Mouse (Mus musculus): ENCODE data around the gene 1700129C05Rik.

1700129C05Rik gene

GRCm38 (mm10) chr14:59142793-59143192, at the start of gene 1700129C05Rik:
Gene 1700129C05Rik (minus strand): TSS chr14:59142893.
- DNase-seq (ENCODE audit: extremely low read depth, low read depth, low spot score): no peak

- no peak for DNase-seq (ENCODE audit: extremely low read depth, low read depth, low spot score)
Observed at GRCm38 (mm10) chr14:59186121-59186520, 43.4 kb upstream of the 1700129C05Rik start.

- DNase-seq (ENCODE audit: extremely low read depth, low read depth, low spot score): no peak
Observed at GRCm38 (mm10) chr14:59185514-59185913, 42.8 kb upstream of the 1700129C05Rik start.

- DNase-seq (ENCODE audit: extremely low read depth, low read depth, low spot score): no peak
Observed at GRCm38 (mm10) chr14:59182732-59183131, 40.0 kb upstream of the 1700129C05Rik start.

- DNase-seq (ENCODE audit: extremely low read depth, low read depth, low spot score): no peak
Observed at GRCm38 (mm10) chr14:59178649-59179048, 36.0 kb upstream of the 1700129C05Rik start, which contains the start of gene Gm5142. Gene Gm5142 (minus strand): TSS chr14:59178749.

GRCm38 (mm10) chr14:59157016-59157698, 14.5 kb upstream of the 1700129C05Rik start:
- no peak for DNase-seq (ENCODE audit: extremely low read depth, low read depth, low spot score)

- DNase-seq (ENCODE audit: extremely low read depth, low read depth, low spot score): no peak
Observed at GRCm38 (mm10) chr14:59155589-59155988, 12.9 kb upstream of the 1700129C05Rik start.

GRCm38 (mm10) chr14:59114281-59114680, 28.4 kb downstream of the 1700129C05Rik start:
- DNase-seq (ENCODE audit: extremely low read depth, low read depth, low spot score): no peak

- no peak for DNase-seq (ENCODE audit: extremely low read depth, low read depth, low spot score)
Observed at GRCm38 (mm10) chr14:59104006-59104605, 38.6 kb downstream of the 1700129C05Rik start.

- DNase-seq (ENCODE audit: extremely low read depth, low read depth, low spot score): no peak
Observed at GRCm38 (mm10) chr14:59093601-59094000, 49.1 kb downstream of the 1700129C05Rik start.

GRCm38 (mm10) chr14:59084396-59084795, 58.3 kb downstream of the 1700129C05Rik start:
- no peak for DNase-seq (ENCODE audit: extremely low read depth, low read depth, low spot score)

Measured in fat pad, adult 2 months (tissue).